Mouse (Mus musculus) layer of hippocampus, postnatal 25 days (tissue): Measurements from ENCODE around the gene Pprc1. TPM values are rescaled to one million over a fixed set of nuclear protein-coding genes. Genes with fewer than 3 reads are reported as not detected.

Source experiments
- DNase-seq, 2 experiments: peaks; one replicate each; pipeline ENCODE4 v3.0.0; 2022; ENCODE audit warnings: mixed read lengths in 2 of 2, low spot score in 1 of 2; ENCODE audit errors: extremely low spot score in 1 of 2
- total RNA-seq, 2 experiments: library from RNA; stranded (reverse); gene quantifications; 2 replicates each; pipeline ENCODE4 v1.2.3; 2021

The Pprc1 gene
- total RNA-seq, result 10 to 100 TPM; 28.1 to 34.8 TPM

DNA sequence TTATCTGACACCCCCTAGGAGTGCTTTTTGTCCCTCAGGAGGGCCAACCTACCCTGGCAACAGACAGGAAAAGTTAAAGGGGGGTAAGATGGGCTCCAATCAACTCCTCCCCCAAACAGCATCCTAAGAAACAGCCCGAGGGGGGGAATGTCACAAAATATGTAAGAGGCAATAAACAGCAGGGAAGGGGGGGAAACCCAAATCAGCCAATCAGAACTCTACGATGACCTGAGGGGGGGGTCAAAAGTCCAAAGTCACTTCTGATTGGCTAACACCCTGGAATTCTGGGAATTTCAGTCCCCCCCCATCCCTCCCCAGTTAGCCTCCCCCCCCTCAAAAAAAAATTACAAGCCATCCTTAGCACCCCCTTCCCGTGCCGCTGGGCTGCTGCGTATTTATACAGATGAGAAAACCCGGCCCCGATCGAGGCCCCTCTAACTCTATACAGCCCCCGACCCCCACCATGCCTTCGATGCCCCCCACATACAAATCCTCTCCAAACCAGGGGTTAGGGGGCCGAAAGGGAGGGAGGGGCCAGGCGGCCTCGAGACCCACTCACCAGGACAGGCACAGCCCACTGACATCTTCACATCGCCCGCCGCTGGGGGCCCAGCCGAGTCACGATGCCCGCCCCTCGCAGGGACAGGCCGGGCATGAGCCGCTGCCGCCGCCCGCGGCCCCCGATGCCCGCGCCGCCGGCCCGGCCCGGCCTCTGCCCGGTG, at the start of gene Pprc1:
Pprc1 (plus strand) TSS at position 616 of the 722 bp plus-strand sequence.
- peak in 1 of 2 experiments; percentile 20 for DNase-seq

DNA sequence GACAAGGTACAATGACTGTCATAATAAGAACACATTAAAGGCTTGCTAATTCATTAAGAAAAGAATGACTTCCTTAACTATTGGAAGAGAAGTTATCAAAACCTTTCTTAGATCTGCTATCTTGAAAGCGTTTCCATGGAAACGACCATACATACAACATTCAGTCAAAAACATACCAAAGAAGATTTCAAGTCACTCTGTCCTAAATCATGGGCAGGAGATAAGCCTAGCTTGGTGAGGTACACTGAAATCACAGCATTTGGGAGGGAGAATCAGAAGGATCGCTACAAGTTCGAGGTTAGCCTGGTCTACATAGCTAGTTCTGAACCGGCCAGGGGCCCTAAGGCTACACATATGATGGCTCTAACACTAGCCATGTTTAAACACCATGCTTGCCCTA, 47.3 kb upstream of the Pprc1 start:
- DNase-seq, result no peak

DNA sequence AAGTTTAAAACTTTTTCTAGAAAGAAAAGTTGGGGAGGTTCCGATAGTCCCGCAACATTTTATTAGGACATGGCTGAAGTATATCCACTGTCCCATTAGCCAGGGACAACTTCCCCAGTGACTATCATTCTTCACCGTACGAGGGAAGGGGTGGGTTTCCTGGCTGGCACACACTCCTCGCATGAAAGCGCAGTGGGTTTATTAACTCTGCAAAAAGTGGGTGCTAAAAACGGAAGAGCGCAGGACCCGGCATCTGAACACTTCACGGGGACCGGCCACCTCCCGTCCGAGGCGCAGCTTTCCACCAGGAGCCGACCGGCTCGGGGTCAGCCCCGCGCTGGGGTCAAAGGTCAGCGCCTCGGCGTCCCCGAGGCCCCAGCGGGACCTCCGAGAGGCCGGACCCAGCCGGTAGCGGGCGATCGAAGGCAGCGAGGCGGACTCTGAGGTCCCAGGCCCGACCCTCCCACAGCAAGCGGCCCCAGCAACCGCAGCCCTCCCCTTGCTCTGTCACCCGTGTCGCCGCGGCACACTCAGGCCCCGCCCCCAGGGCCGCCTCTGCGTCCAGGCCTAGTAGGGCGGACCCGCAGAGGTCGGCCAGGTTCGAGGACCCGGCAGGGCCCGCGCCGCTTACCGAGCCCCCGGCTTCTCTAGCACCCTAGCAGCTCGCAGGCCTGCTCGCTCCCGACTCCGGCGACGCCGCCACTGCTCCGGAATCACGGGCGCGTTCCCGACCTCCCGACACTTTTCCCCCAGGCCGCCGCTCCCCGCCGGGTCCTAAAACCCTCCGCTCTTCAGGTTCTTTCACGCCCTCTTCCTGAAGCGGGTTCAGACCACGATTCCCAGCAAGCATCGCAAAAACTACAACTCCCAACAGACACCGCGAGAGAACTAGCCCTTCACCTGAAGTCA, 46.6 kb upstream of the Pprc1 start, which contains the start of gene Armh3:
Armh3 (minus strand) TSS at position 704 of the 909 bp plus-strand sequence.
- DNase-seq, result peak; percentile 79 to 88

DNA sequence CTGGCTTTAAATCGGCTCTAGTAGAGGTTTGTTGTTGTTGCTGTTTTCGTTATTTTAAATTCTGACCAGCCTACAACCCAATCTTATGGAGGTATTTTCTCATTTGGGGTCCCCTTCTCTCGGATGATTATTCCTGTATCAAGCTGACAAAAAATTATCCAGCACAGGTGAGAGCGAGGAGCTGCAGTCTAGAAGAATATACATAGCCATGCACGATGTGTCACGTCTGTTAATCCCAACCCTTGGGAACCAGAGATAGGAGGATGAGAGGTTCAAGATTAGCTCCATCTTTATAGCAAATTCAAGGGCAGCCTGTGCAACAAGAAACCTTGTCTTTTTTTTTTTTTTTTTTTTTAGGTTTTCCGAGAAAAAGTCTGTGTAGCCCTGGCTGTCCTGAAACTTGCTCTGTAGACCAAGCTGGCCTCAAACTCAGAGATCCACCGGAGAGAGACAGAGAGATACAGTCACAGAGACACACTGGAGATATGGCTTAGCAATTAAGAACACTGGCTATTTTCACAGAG, 45.9 kb upstream of the Pprc1 start:
- no peak for DNase-seq

DNA sequence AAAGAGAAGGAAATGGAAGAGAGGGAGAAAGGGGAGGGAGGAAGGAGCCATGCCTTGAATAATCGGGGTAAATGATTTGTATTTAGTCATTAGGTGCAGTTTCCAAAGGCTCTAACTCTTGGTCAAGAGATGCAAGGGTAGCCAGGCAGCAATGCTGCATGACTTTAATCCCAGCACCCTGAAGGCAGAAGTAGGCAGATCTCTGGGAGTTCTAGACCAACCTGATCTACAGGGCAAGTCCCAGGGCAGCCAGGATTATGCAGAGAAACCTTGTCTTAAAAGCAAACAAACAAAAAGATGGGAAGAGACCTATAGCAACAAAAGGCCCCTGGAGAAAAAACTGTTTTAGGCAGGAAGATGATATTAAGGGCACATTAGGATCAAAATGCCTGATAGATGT, 45.3 kb upstream of the Pprc1 start:
- DNase-seq, result no peak

DNA sequence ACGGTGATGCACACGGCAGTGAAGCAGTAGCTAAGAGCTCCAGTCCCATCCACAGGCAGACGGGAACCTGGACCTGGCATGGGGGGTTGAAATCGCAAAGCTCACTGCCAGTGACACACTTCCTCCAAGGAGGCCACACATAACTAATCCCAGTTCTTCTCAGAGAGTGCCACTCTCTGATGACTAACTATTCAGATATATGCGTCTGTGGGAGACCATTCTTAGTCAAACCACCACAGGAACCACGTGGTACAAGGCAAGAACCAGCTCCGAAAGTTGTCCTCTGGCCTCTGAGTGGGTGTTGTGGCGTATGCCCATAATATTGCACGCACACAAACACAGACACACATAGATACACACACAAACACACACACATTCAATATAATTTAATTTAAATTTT, 42.4 kb upstream of the Pprc1 start:
- no peak for DNase-seq

DNA sequence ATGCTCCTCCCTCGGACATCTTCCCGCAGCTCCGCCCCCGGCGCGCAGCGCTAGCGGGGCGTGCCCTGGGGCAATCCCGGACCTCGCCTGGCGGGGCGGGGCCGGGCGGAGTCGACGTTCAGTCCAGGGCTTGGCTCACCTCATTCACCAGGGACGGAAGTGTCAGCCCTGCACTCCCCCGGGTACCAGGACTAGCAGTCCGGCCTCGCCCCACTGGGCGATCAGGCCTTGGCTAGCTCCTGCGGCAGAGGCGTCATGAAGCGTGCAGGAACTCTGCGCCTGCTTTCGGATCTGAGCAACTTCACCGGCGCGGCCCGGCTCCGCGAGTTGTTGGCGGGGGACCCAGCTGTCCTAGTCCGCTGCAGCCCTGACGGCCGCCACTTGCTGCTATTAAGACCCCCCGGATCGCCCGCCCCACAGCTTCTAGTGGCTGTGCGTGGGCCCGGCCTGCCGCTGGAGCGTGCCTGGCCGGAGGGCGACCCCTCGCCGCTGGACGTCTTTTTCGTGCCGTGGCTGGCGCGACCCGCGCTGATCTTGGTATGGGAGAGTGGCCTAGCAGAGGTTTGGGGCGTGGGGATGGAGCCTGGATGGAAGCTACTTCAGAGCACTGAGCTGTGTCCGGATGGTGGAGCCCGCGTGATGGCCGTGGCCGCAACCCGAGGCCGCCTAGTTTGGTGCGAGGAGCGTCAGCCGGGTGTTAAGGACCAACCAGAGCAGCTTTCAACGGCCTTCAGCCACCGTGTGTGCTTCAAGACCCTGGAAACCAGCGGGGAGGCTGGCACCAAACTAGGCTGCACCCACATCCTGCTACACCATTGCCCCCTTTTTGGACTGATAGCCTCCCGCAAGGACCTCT, 41.1 kb upstream of the Pprc1 start, which contains the start of gene Hps6:
Hps6 (plus strand) TSS at position 138 of the 856 bp plus-strand sequence.
- peak; percentile 47 to 52 for DNase-seq

DNA sequence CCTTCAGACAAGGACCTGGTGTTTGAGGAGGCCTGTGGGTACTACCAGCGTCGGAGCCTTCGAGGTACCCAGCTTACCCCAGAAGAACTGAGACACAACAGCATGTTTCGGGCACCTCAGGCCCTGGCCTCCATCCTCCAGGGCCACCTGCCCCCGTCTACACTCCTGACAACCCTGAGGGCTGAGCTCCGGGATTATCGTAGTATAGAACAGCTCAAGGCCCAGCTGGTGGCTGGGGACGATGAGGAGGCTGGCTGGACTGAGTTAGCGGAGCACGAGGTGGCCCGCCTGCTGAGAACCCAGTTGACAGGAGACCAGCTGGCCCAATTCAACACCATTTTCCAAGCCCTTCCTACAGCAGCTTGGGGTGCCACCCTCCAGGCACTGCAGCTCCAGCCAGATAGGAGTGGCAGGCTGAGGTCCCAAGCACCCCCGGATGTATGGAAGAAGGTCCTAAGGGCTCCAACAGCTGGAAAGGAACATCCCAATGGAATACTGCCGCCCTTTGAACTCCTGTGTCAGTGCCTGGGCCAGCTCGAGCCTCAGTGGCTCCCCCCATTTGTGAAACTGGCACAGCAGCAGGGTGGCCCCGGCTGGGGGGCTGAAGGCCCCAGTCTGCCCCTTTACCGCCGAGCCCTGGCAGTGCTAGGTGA, 39.7 kb upstream of the Pprc1 start:
- no peak for DNase-seq

DNA sequence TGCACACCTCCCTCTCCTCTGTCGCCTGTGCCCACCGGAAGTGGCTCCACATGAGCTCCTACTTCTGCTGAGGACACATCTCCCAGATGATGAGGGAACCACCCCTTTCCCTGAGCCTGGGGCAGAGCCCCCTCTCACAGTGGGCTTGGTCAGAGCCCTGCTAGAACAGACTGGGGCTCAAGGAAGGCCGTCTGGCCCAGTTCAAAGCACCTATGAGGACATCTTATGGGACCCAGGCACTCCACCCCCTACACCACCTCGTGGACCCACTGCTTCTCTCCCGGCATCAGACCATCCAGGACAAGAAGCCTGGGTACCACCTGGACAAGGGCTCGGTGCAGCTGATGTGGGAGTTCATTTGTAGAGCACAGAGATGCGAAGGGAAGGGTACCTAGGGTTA, 39.0 kb upstream of the Pprc1 start:
- no peak for DNase-seq

DNA sequence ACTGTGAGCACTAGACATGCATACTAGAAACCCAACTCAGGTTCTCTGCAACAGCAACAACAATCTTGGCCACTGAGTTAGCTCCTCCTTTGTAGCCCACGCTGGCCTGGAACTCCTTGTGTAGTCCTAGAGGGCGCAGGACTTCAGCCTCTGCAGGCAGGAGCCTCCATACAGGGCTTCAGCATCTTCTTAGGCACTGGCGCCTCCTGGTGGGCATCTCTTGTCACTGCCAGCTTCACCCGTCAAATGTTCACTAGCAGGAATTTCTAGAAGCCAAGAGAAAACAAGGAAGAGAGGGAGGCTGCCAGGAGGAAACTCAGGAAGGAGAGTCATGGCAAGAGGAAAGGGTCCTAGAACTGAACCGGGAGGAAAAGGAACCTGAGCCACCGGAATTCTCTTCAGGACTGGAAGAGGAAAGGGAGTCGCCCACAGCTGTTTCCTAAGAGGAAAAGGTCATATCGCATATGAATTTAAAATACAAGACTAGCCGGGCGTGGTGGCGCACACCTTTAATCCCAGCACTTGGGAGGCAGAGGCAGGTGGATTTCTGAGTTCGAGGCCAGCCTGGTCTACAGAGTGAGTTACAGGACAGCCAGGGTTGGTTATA, 30.0 kb upstream of the Pprc1 start:
- peak; percentile 78 to 94 for DNase-seq

DNA sequence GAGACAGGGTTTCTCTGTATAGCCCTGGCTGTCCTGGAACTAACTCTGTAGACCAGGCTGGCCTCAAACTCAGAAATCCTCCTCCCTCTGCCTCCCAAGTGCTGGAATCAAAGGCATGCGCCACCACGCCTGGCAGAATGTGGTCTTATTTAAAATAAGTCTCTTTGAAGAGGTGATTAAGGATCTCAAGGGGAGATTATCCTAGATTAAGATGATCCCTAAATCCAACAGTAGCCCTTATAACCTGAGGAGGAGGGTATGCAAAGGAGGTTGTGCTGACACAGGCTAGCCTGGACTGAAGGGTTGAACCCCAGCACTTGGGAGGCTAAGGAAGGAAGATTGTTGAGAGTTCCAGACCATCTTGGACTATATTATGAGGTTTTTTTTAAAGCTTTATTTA, 28.7 kb upstream of the Pprc1 start:
- no peak for DNase-seq

DNA sequence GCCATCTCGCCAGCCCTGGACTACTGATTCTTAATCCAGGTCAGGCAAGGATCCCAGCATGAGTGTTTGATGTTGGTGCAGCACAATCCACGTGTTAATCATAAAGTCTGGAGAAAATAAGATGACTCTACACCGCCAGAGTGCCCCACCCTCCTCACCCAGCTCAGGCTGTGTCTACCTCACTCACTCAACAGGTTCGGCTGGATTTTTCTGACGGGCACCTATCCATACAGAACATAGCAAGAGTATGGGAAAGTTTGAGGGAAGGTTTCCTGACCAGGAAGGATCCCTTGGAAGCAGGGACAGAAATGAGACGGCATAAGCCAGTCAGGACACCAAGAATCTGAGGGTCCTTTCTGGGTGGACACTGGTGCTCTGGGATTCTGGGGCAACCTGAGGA, 19.7 kb upstream of the Pprc1 start:
- no peak for DNase-seq

DNA sequence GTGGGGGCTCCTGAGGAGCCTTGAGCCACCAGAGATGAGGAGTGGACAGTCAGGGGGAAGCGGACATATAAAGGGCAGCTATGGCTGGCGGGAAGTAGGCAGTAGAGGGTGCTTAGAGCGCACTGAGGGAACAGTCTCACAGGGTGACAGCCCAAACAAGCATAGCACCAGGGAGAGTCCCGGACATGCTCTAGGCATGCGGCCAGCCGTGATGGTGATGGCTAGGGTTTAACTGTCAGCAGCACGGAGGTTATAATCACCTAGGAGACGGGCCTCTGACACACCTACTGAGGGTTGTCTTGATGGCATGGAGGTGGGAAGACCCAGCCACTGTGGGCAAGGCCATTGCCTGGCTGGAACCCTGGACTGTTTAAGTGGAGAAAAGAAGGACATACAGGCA, 18.1 kb upstream of the Pprc1 start:
- DNase-seq, result no peak

DNA sequence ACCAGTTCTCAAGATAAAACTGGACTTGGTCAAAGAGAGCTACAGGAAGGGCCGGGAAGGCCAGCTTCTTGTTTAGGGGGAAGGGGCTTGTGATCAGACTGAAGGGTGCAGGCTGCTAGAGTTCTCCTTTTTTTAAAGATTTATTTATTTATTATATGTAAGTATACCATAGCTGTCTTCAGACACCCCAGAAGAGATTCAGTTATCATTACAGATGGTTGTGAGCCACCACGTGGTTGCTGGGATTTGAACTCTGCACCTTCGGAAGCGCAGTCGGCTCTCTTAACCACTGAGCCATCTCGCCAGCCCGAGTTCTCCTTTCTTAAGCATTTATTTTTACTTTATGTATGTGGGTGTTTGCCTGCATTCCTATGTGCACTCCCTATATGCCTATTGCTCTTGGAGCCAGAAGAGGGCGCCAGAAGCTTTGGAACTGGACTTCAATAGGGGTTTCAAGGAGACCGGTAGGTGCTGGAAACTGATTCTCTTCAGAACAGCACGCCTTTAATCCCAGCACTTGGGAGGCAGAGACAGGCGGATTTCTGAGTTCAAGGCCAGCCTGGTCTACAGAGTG, 15.9 kb upstream of the Pprc1 start:
- DNase-seq, result no peak

DNA sequence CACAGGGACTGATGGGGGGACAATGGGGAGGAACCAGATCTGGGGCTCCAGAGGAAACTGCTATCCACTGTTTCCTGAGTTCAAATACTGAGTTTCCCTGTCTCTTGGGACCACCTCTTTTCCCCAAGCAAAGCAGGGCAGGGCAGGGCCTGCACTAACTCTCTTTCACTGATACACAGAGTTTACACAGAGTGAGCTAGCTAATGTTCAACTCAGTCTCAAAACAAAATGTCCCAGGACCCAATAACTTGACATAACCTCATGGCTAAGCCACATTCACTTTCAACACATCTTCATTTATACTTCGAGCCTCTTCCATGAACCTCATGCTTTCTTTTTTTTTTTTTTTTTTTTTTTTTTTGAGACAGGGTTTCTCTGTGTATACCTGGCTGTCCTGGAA, 15.0 kb upstream of the Pprc1 start:
- DNase-seq, result no peak

DNA sequence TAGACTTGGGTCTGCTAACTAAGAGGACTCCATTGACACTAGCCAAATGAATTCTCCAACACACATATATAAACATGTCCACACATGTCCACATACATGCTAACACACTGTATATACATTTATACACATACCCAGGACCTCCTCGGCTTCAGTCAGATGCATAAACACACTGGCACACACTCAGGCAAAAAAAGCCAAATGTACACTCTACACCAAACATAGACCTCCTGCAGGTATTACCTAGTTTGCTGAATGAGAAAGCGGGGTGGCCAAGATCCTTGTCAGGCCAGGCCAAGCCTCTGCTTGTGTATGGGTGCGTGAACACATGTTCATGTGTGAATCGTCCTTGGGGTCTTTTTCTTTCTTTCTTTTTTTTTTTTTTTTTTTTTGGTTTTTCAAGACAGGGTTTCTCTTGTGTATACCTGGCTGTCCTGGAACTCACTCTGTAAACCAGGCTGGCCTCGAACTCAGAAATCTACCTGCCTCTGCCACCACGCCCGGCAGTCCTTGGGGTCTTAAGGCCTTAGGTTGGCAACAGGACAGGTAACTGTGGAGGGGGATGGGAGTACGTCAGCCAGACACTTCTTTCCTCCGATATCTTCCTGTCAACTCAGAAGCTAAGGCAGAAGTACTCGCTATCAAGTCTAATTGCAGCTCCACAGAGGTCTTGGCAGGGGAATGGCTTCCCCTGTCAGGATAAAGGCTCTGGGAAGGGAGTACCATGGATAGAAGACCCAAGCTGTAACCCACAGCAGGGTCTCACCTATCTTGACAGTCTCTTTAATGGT, 14.3 kb upstream of the Pprc1 start:
- DNase-seq, result no peak

DNA sequence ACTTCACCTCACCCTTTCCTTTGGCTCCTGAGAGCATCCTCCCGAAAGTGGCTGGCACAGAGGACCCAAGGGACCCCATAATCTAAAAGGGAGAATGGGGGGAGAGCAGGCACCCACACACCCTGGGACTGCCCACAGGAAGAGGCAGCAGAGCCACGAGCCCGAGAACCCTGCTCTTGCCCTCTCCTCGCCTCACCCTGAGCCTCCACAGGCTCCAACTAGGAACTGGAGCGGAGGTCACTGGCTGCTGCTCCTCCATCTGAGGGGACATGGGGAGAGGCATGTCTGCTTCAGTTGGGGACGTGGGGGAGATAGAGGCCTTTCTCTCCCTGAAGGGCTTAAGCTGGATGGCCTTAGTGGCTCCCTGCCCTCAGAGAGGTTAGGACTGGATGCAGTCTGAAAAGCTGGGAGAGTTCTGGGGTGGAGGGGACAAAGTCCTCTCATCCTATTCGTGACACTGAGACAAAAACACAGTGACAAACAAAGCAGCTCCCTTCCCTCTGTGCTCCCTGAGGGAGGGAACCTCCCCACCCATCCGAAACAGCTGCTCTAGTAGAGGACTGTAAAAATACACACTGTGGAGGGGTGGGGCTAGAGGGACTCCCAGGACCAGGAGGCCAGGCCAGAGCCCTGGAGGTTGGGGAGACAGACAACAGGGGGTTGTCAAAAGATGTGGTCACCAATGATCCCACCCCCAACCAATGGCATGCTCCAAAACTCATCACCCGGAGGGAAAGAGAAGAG, 12.8 kb upstream of the Pprc1 start:
- DNase-seq, result no peak
